Mouse (Mus musculus): ENCODE results near the gene Cox6a1.
A peak's percentile ranks its signal among the peaks of the same experiment; 100 is the strongest.
"Not testable (repeated sequence)": the region's sequence is repeated elsewhere in the genome, so short reads cannot be mapped to it uniquely, and the experiment has no call there.

The Cox6a1 gene

GRCm38 (mm10) chr5:115348546-115349224, at the start of gene Cox6a1:
TSS of gene Cox6a1 (minus strand) at chr5:115348981.
- H3K36me3 ChIP-seq (ENCODE audit: control insufficient read depth, insufficient read depth, low read length, poor library complexity, severe bottlenecking) = peaks cover 7% of the 10 kb centered on the region
- peak; percentile 100 for DNase-seq (ENCODE audit: low read depth, low spot score)

GRCm38 (mm10) chr5:115397839-115398780, 49.3 kb upstream of the Cox6a1 start:
- no peak for DNase-seq (ENCODE audit: low read depth, low spot score)
- no peaks in the 10 kb centered on the region for H3K36me3 ChIP-seq (ENCODE audit: control insufficient read depth, insufficient read depth, low read length, poor library complexity, severe bottlenecking)
- H3K27me3 ChIP-seq (ENCODE audit: control insufficient read depth, insufficient read depth, low read length, poor library complexity, severe bottlenecking) = peaks cover 3% of the 10 kb centered on the region; the same call in 1 of the 2 replicates

More at GRCm38 (mm10) chr5:115348546-115349224, at the start of gene Cox6a1:
- H3K27me3 ChIP-seq (ENCODE audit: control insufficient read depth, insufficient read depth, low read length, poor library complexity, severe bottlenecking) = no peaks in the 10 kb centered on the region

GRCm38 (mm10) chr5:115396654-115397053, 47.9 kb upstream of the Cox6a1 start:
- H3K36me3 ChIP-seq (ENCODE audit: control insufficient read depth, insufficient read depth, low read length, poor library complexity, severe bottlenecking) = no peaks in the 10 kb centered on the region
- DNase-seq (ENCODE audit: low read depth, low spot score) = no peak
- H3K27me3 ChIP-seq (ENCODE audit: control insufficient read depth, insufficient read depth, low read length, poor library complexity, severe bottlenecking) = peaks cover 3% of the 10 kb centered on the region; the same call in 1 of the 2 replicates

- no peaks in the 10 kb centered on the region for H3K36me3 ChIP-seq (ENCODE audit: control insufficient read depth, insufficient read depth, low read length, poor library complexity, severe bottlenecking)
- no peak for DNase-seq (ENCODE audit: low read depth, low spot score)
- peaks cover 3% of the 10 kb centered on the region; the same call in 1 of the 2 replicates for H3K27me3 ChIP-seq (ENCODE audit: control insufficient read depth, insufficient read depth, low read length, poor library complexity, severe bottlenecking)
Observed at GRCm38 (mm10) chr5:115394836-115395235, 46.1 kb upstream of the Cox6a1 start.

GRCm38 (mm10) chr5:115394223-115394622, 45.4 kb upstream of the Cox6a1 start:
- H3K27me3 ChIP-seq (ENCODE audit: control insufficient read depth, insufficient read depth, low read length, poor library complexity, severe bottlenecking) = peaks cover 3% of the 10 kb centered on the region; the same call in 1 of the 2 replicates
- no peak for DNase-seq (ENCODE audit: low read depth, low spot score)
- no peaks in the 10 kb centered on the region for H3K36me3 ChIP-seq (ENCODE audit: control insufficient read depth, insufficient read depth, low read length, poor library complexity, severe bottlenecking)

GRCm38 (mm10) chr5:115392969-115393368, 44.2 kb upstream of the Cox6a1 start:
- Histone ChIP-seq H3K36me3 (ENCODE audit: control insufficient read depth, insufficient read depth, low read length, poor library complexity, severe bottlenecking) (no peaks in the 10 kb centered on the region), H3K27me3 (ENCODE audit: control insufficient read depth, insufficient read depth, low read length, poor library complexity, severe bottlenecking) (peaks cover 3% of the 10 kb centered on the region)
- DNase-seq (ENCODE audit: low read depth, low spot score) = no peak

GRCm38 (mm10) chr5:115391935-115392334, 43.2 kb upstream of the Cox6a1 start:
- DNase-seq (ENCODE audit: low read depth, low spot score) = no peak
- Histone ChIP-seq H3K27me3 (ENCODE audit: control insufficient read depth, insufficient read depth, low read length, poor library complexity, severe bottlenecking) (peaks cover 3% of the 10 kb centered on the region), H3K36me3 (ENCODE audit: control insufficient read depth, insufficient read depth, low read length, poor library complexity, severe bottlenecking) (no peaks in the 10 kb centered on the region)

- not testable (repeated sequence) for H3K27me3 ChIP-seq (ENCODE audit: control insufficient read depth, insufficient read depth, low read length, poor library complexity, severe bottlenecking); H3K36me3 ChIP-seq (ENCODE audit: control insufficient read depth, insufficient read depth, low read length, poor library complexity, severe bottlenecking); DNase-seq (ENCODE audit: low read depth, low spot score)
Observed at GRCm38 (mm10) chr5:115378882-115379281, 30.1 kb upstream of the Cox6a1 start.

- no peaks in the 10 kb centered on the region for H3K36me3 ChIP-seq (ENCODE audit: control insufficient read depth, insufficient read depth, low read length, poor library complexity, severe bottlenecking)
- DNase-seq (ENCODE audit: low read depth, low spot score) = peak; percentile 17
- 0 out of 2 replicates have a peak, but pooled peaks cover 1% of the 10 kb centered on the region for H3K27me3 ChIP-seq (ENCODE audit: control insufficient read depth, insufficient read depth, low read length, poor library complexity, severe bottlenecking)
Observed at GRCm38 (mm10) chr5:115375436-115375835, 26.7 kb upstream of the Cox6a1 start.

GRCm38 (mm10) chr5:115374204-115374820, 25.5 kb upstream of the Cox6a1 start:
- Histone ChIP-seq H3K27me3 (ENCODE audit: control insufficient read depth, insufficient read depth, low read length, poor library complexity, severe bottlenecking) (no peaks in the 10 kb centered on the region), H3K36me3 (ENCODE audit: control insufficient read depth, insufficient read depth, low read length, poor library complexity, severe bottlenecking) (no peaks in the 10 kb centered on the region)
- no peak for DNase-seq (ENCODE audit: low read depth, low spot score)

GRCm38 (mm10) chr5:115373441-115374203, 24.8 kb upstream of the Cox6a1 start:
- no peaks in the 10 kb centered on the region for H3K27me3 ChIP-seq (ENCODE audit: control insufficient read depth, insufficient read depth, low read length, poor library complexity, severe bottlenecking)
- DNase-seq (ENCODE audit: low read depth, low spot score) = no peak

GRCm38 (mm10) chr5:115371736-115372135, 23.0 kb upstream of the Cox6a1 start:
- H3K27me3 ChIP-seq (ENCODE audit: control insufficient read depth, insufficient read depth, low read length, poor library complexity, severe bottlenecking) = no peaks in the 10 kb centered on the region
- DNase-seq (ENCODE audit: low read depth, low spot score) = no peak
- H3K36me3 ChIP-seq (ENCODE audit: control insufficient read depth, insufficient read depth, low read length, poor library complexity, severe bottlenecking) = no peaks in the 10 kb centered on the region

More at GRCm38 (mm10) chr5:115373441-115374203, 24.8 kb upstream of the Cox6a1 start:
- no peaks in the 10 kb centered on the region for H3K36me3 ChIP-seq (ENCODE audit: control insufficient read depth, insufficient read depth, low read length, poor library complexity, severe bottlenecking)

- H3K36me3 ChIP-seq (ENCODE audit: control insufficient read depth, insufficient read depth, low read length, poor library complexity, severe bottlenecking) = no peaks in the 10 kb centered on the region
- H3K27me3 ChIP-seq (ENCODE audit: control insufficient read depth, insufficient read depth, low read length, poor library complexity, severe bottlenecking) = no peaks in the 10 kb centered on the region; the same call in 1 of the 2 replicates
- DNase-seq (ENCODE audit: low read depth, low spot score) = no peak
Observed at GRCm38 (mm10) chr5:115364782-115365181, 16.0 kb upstream of the Cox6a1 start.
